Mouse (Mus musculus): ENCODE data around the gene Iffo1.
"Not testable (repeated sequence)": the region's sequence is repeated elsewhere in the genome, so short reads cannot be mapped to it uniquely, and the experiment has no call there.

Iffo1 gene

GRCm38 (mm10) chr6:125160854-125161760, 16.1 kb downstream of the Iffo1 start:
- DNase-seq (ENCODE audit: low read depth, low spot score): peak; percentile 97

- peak; percentile 91 for DNase-seq (ENCODE audit: low read depth, low spot score)
These were observed 16.9 kb downstream of the Iffo1 start for GRCm38 (mm10) chr6:125161971-125162370.

GRCm38 (mm10) chr6:125162615-125163305, 17.7 kb downstream of the Iffo1 start:
- DNase-seq (ENCODE audit: low read depth, low spot score): not testable (repeated sequence)

GRCm38 (mm10) chr6:125163801-125164657, 19.0 kb downstream of the Iffo1 start:
- DNase-seq (ENCODE audit: low read depth, low spot score): peak; percentile 59

- DNase-seq (ENCODE audit: low read depth, low spot score): peak; percentile 94
These were observed 19.8 kb downstream of the Iffo1 start for GRCm38 (mm10) chr6:125164672-125165327.

- peak; percentile 99 for DNase-seq (ENCODE audit: low read depth, low spot score)
These were observed 20.4 kb downstream of the Iffo1 start for GRCm38 (mm10) chr6:125165328-125165891.

- DNase-seq (ENCODE audit: low read depth, low spot score): peak; percentile 72
These were observed 21.2 kb downstream of the Iffo1 start, which contains the start of gene Gapdh for GRCm38 (mm10) chr6:125166051-125166751. Gene Gapdh, minus strand, starts transcription at chr6:125166467.

GRCm38 (mm10) chr6:125166861-125167650, 22.0 kb downstream of the Iffo1 start:
- peak; percentile 49 for DNase-seq (ENCODE audit: low read depth, low spot score)

GRCm38 (mm10) chr6:125168086-125168485, 23.0 kb downstream of the Iffo1 start:
- no peak for DNase-seq (ENCODE audit: low read depth, low spot score)

GRCm38 (mm10) chr6:125170194-125170593, 25.2 kb downstream of the Iffo1 start:
- no peak for DNase-seq (ENCODE audit: low read depth, low spot score)

GRCm38 (mm10) chr6:125172474-125172873, 27.4 kb downstream of the Iffo1 start:
- peak; percentile 86 for DNase-seq (ENCODE audit: low read depth, low spot score)

- no peak for DNase-seq (ENCODE audit: low read depth, low spot score)
These were observed 28.2 kb downstream of the Iffo1 start for GRCm38 (mm10) chr6:125173256-125173655.

- peak; percentile 77 for DNase-seq (ENCODE audit: low read depth, low spot score)
These were observed 30.4 kb downstream of the Iffo1 start for GRCm38 (mm10) chr6:125175469-125175868.

- DNase-seq (ENCODE audit: low read depth, low spot score): no peak
These were observed 34.6 kb downstream of the Iffo1 start for GRCm38 (mm10) chr6:125179601-125180000.

GRCm38 (mm10) chr6:125182133-125182532, 37.1 kb downstream of the Iffo1 start:
- no peak for DNase-seq (ENCODE audit: low read depth, low spot score)

GRCm38 (mm10) chr6:125186203-125186602, 41.2 kb downstream of the Iffo1 start:
- DNase-seq (ENCODE audit: low read depth, low spot score): no peak

- no peak for DNase-seq (ENCODE audit: low read depth, low spot score)
These were observed 45.8 kb downstream of the Iffo1 start for GRCm38 (mm10) chr6:125190816-125191215.

GRCm38 (mm10) chr6:125191332-125192015, 46.4 kb downstream of the Iffo1 start, which contains the start of the genes Ncapd2 and Mrpl51:
Gene Ncapd2, minus strand, starts transcription at chr6:125191701.
Gene Mrpl51, plus strand, starts transcription at chr6:125191801.
- peak; percentile 99 for DNase-seq (ENCODE audit: low read depth, low spot score)

Measured in ZHBTc4 (cell line).